Mouse (Mus musculus) cortical plate, adult 2 months (tissue): ENCODE measurements around the gene Jazf1.

Experiments
- CTCF ChIP-seq: fragments of 200-500 bp; IDR thresholded peaks from 2 replicates; pipeline ENCODE4 v1.5.1; 2011; ENCODE audit warnings: mild to moderate bottlenecking, control low read depth, low read length; ENCODE audit not compliant: insufficient read depth; ENCODE audit errors: extremely low read depth
- POLR2A ChIP-seq: fragments of 200-500 bp; IDR thresholded peaks from 2 replicates; pipeline ENCODE4 v1.6.1; 2011; ENCODE audit warnings: mild to moderate bottlenecking, low read length, control low read depth; ENCODE audit not compliant: insufficient read depth; ENCODE audit errors: extremely low read depth

- TF ChIP-seq CTCF: no peak
- no peak for TF ChIP-seq POLR2A
Measured at GRCm38 (mm10) chr6:52861186-52861820, 207.1 kb downstream of the Jazf1 start.
